Mouse (Mus musculus) limb, embryonic 13.5 days (tissue): ENCODE measurements around the gene Slc17a7. TPM values are rescaled to one million over a fixed set of nuclear protein-coding genes. Genes with fewer than 3 reads are reported as not detected.
"Not testable (repeated sequence)": the region's sequence is repeated elsewhere in the genome, so short reads cannot be mapped to it uniquely, and the experiment has no call there.

Source experiments
- ATAC-seq: fragments of 200-750 bp; cut with Nextera tagmentation; 2 replicates; pipeline ENCODE4 v1.8.0; 2017; ENCODE audit warnings: low read depth, moderate number of reproducible peaks, moderate TSS enrichment; ENCODE audit not compliant: low FRiP score
- H3K27ac ChIP-seq: fragments of 300-500 bp; sonication (generic); 2 replicates; pipeline ENCODE4 v1.5.1; 2015; ENCODE audit warnings: inconsistent platforms, mild to moderate bottlenecking, moderate library complexity
- H3K27me3 ChIP-seq: fragments of 300-500 bp; sonication (generic); 2 replicates; pipeline ENCODE4 v1.6.1; 2015; ENCODE audit warnings: mild to moderate bottlenecking, inconsistent platforms
- H3K36me3 ChIP-seq: fragments of 300-500 bp; sonication (generic); 2 replicates; pipeline ENCODE4 v1.6.1; 2015; ENCODE audit warnings: inconsistent platforms, mild to moderate bottlenecking, moderate library complexity
- H3K4me1 ChIP-seq: fragments of 300-500 bp; sonication (generic); 2 replicates; pipeline ENCODE4 v1.6.1; 2015; ENCODE audit warnings: inconsistent platforms
- H3K4me2 ChIP-seq: fragments of 300-500 bp; sonication (generic); replicated peaks from 2 replicates; pipeline ENCODE4 v1.6.1; 2015; ENCODE audit warnings: inconsistent platforms, mild to moderate bottlenecking, moderate library complexity
- H3K4me3 ChIP-seq: fragments of 300-500 bp; sonication (generic); 2 replicates; pipeline ENCODE4 v1.5.1; 2015; ENCODE audit warnings: moderate library complexity, mild to moderate bottlenecking, inconsistent platforms
- H3K9ac ChIP-seq: fragments of 300-500 bp; sonication (generic); 2 replicates; pipeline ENCODE4 v1.6.1; 2015; ENCODE audit warnings: mild to moderate bottlenecking, inconsistent platforms
- H3K9me3 ChIP-seq: fragments of 300-500 bp; sonication (generic); 2 replicates; pipeline ENCODE4 v1.6.1; 2016; ENCODE audit warnings: inconsistent platforms
- WGBS: fragments of 180-500 bp; shearing (Covaris S2); methylation state at CpG from one replicate; pipeline ENCODE4 v1.1.7; 2015; 5-methylcytosine and 5-hydroxymethylcytosine counted together
- polyA plus RNA-seq: library from polyadenylated mRNA; unstranded; fragments of >200 nt; fragmentation: Nextera tagmentation; extraction: Ambion mirVana; gene quantifications from 2 replicates; pipeline ENCODE4 v1.2.1, GENCODE M21; 2015

Gene Slc17a7
- polyA plus RNA-seq, 1 experiment from 2014 or later = 0.19 TPM

DNA sequence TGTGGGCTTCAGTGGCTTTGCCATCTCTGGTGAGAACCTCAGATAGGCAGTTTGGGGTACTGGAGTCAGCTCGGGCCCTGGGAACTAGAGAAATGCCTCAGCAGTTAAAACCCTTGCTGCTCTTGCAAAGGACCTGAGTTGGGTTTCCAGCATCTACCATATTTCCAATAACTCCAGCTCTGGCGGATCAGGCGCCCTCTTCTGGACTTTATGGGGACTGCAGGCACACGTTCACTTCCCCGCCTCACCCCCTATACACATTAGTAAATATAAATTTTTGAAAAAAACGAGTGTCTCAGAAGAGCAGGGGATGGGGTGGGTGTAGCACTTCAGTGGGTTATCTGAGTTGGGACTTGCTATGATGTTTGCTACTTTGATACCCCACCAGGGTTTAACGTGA is 9.2 kb downstream of the Slc17a7 start:
- H3K9ac ChIP-seq = no peak overlapping the region
- no peak overlapping the region for H3K4me2 ChIP-seq
- no peaks in the 10 kb centered on the region for H3K36me3 ChIP-seq
- peaks cover 27% of the 10 kb centered on the region for H3K9me3 ChIP-seq
- peaks cover 15% of the 10 kb centered on the region for H3K4me1 ChIP-seq
- H3K27me3 ChIP-seq = peaks cover 97% of the 10 kb centered on the region
- WGBS = 59% methylated on average over 7 of the region's 7 CpGs
- ATAC-seq = no peak
- H3K27ac ChIP-seq = no peak overlapping the region
- no peak overlapping the region for H3K4me3 ChIP-seq

DNA sequence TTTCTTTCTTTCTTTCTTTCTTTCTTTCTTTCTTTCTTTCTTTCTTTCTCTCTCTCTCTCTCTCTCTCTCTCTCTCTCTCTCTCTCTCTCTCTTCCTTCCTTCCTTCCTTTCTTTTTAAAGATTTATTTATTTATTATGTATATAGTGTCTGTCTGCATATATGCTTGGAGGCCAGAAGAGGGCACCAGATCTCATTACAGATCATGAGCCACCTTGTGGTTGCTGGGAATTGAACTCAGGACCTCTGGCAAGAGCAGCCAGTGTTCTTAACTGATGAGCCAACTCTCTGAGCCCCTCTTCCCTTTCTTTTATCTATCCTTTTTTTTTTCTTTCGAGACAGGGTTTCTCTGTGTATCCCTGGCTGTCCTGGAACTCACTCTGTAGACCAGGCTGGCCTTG is 10.0 kb downstream of the Slc17a7 start:
- not testable (repeated sequence) for H3K4me2 ChIP-seq, H3K27ac ChIP-seq, H3K36me3 ChIP-seq, ATAC-seq, H3K9ac ChIP-seq, H3K4me3 ChIP-seq
- peaks cover 24% of the 10 kb centered on the region for H3K9me3 ChIP-seq
- H3K27me3 ChIP-seq = peaks cover 97% of the 10 kb centered on the region
- 58% methylated on average over 1 of the region's 1 CpGs for WGBS
- peaks cover 15% of the 10 kb centered on the region for H3K4me1 ChIP-seq

DNA sequence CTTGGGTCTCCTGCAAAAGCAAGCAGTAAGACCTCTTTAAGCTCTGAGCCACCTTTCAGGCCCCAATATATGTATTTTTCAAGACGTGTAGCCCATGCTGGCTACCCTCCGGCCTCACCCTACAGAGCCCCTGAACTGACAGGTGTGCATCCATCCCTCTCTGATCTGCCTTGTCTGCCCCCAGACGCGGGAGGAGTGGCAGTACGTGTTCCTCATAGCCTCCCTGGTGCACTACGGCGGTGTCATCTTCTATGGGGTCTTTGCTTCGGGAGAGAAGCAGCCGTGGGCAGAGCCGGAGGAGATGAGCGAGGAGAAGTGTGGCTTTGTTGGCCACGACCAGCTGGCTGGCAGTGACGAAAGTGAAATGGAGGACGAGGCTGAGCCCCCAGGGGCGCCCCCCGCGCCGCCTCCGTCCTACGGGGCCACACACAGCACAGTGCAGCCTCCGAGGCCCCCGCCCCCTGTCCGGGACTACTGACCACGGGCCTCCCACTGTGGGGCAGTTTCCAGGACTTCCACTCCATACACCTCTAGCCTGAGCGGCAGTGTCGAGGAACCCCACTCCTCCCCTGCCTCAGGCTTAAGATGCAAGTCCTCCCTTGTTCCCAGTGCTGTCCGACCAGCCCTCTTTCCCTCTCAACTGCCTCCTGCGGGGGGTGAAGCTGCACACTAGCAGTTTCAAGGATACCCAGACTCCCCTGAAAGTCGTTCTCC is 11.0 kb downstream of the Slc17a7 start:
- 5% methylated on average over 29 of the region's 29 CpGs for WGBS
- H3K27me3 ChIP-seq = peaks cover 97% of the 10 kb centered on the region
- no peaks in the 10 kb centered on the region for H3K36me3 ChIP-seq
- no peak overlapping the region for H3K27ac ChIP-seq
- H3K4me1 ChIP-seq = peaks cover 15% of the 10 kb centered on the region
- ATAC-seq = no peak
- peaks cover 15% of the 10 kb centered on the region for H3K9me3 ChIP-seq
- no peak overlapping the region; the same call in 1 of the 2 replicates for H3K9ac ChIP-seq
- 0 out of 2 replicates have a peak overlapping the region, but pooled peaks have one; percentile 10 for H3K4me3 ChIP-seq
- peak overlapping the region; percentile 38; the same call in 1 of the 2 replicates for H3K4me2 ChIP-seq

DNA sequence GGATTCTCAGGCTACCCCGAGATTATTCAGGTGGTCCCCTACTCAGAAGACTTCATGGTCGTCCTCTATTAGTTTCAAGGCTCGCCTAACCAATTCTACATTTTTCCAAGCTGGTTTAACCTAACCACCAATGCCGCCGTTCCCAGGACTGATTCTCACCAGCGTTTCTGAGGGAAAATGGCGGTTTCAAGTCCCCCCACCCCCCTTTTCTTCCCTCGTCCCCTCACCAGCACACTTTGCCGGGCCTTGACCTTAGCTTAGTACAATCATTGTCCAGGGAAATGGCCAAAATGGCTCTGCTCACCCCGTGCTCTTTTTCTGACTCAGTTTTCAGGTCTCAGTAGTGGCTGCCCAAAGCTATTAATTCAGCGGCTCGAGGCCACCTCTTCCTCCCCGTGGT is 11.6 kb downstream of the Slc17a7 start:
- Histone ChIP-seq H3K27ac (no peak overlapping the region), H3K4me2 (no peak overlapping the region), H3K9me3 (peaks cover 8% of the 10 kb centered on the region), H3K36me3 (no peaks in the 10 kb centered on the region), H3K4me3 (no peak overlapping the region), H3K4me1 (peaks cover 15% of the 10 kb centered on the region), H3K27me3 (peaks cover 97% of the 10 kb centered on the region), H3K9ac (no peak overlapping the region)
- no peak for ATAC-seq
- 2% methylated on average over 13 of the region's 13 CpGs for WGBS

DNA sequence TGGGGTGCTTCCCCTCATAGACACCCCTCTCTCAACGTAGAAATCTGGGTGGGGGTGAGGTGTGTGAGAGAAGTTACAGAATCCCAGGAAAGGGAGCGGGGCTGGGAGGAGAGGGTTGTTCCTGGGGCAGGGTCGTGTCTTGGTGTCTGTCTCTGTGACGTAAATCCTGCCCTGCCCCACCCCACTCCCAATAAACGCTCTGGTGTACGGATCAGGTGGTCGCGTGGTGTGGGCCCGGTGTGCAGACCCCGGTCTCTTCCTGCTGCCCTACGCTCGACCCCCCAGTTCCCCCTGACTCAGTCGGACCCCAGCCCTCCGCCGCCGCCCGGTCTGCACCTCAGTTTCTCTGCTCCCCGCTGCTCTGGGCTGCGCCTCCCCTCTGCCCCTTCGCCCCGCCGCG is 12.2 kb downstream of the Slc17a7 start:
- WGBS = 3% methylated on average over 23 of the region's 23 CpGs
- peaks cover 97% of the 10 kb centered on the region for H3K27me3 ChIP-seq
- H3K4me3 ChIP-seq = peak overlapping the region; percentile 29
- peaks cover 17% of the 10 kb centered on the region for H3K4me1 ChIP-seq
- H3K9me3 ChIP-seq = 0 out of 2 replicates have a peak, but pooled peaks cover 4% of the 10 kb centered on the region
- ATAC-seq = no peak
- no peaks in the 10 kb centered on the region for H3K36me3 ChIP-seq
- H3K4me2 ChIP-seq = peak overlapping the region; percentile 56
- H3K9ac ChIP-seq = peak overlapping the region; percentile 39; the same call in 1 of the 2 replicates
- no peak overlapping the region for H3K27ac ChIP-seq

DNA sequence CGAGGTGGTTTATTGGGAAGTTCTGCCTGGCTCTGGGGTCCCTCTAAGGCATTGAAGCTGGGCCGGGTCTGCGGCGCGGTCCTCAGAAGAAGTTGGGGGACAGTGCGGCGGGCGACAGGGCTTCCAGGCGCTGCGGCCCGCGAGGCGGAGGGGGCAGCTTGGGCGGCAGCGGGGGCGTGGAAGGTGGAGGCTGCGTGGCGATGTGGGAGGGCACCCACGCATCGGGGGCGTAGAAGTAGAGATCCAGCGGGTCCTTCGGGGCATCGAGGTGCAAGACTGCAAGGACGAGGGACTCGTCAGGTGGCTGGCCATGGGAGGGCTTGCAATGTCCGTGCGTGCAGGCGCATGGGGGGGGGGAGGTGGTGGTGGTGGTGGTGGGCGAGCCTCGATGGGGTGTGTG is 12.6 kb downstream of the Slc17a7 start:
- H3K27me3 ChIP-seq = peaks cover 97% of the 10 kb centered on the region
- peak overlapping the region; percentile 56 for H3K4me2 ChIP-seq
- H3K9me3 ChIP-seq = 0 out of 2 replicates have a peak, but pooled peaks cover 4% of the 10 kb centered on the region
- peak overlapping the region; percentile 39; the same call in 1 of the 2 replicates for H3K9ac ChIP-seq
- H3K4me1 ChIP-seq = peaks cover 19% of the 10 kb centered on the region
- H3K4me3 ChIP-seq = peak overlapping the region; percentile 29
- WGBS = 2% methylated on average over 31 of the region's 31 CpGs
- no peak for ATAC-seq
- no peaks in the 10 kb centered on the region for H3K36me3 ChIP-seq
- no peak overlapping the region for H3K27ac ChIP-seq

DNA sequence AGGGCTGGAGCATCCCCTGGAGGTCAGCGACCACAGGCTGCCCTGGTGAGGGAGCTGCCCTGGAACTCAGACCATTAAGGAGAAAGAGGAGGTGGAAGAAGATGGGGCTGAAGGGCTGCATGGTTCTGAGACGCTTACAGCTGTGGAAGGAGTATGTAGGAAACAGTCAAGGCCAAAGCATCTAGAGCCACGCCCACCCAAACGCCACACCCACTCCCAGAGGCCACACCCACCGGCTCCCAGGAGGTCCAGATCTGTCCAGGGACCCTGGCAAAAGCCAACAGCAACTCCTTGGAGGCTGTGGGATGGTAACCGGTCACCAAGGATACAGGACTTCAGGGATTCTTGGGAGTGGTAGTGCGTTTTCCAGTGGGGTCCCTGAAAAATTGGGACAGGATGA is 14.8 kb downstream of the Slc17a7 start:
- 19% methylated on average over 7 of the region's 7 CpGs for WGBS
- 0 out of 2 replicates have a peak, but pooled peaks cover 4% of the 10 kb centered on the region for H3K9me3 ChIP-seq
- H3K4me2 ChIP-seq = no peak overlapping the region
- ATAC-seq = no peak
- H3K9ac ChIP-seq = no peak overlapping the region
- peaks cover 98% of the 10 kb centered on the region for H3K27me3 ChIP-seq
- H3K27ac ChIP-seq = no peak overlapping the region
- H3K4me3 ChIP-seq = no peak overlapping the region
- no peaks in the 10 kb centered on the region for H3K36me3 ChIP-seq
- peaks cover 27% of the 10 kb centered on the region for H3K4me1 ChIP-seq

DNA sequence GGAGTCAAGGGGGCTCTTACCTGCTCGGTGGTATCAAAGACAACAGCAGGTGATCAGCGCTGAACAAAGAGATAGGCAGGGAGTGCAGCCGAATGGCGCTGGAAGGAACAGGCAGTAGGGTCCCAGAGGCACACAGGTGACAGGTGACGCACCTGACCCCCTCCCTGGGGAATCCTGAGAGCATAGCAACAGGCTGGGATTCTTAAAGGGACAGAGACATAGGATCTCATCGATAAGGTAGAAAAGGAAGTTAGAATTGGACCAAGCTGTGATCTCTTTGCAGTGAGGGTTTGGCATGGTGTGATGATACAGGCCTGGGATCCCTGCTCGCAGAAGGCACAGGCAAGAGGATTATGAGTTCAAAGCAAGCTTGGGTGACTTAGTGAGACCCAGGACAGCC is 15.7 kb downstream of the Slc17a7 start, which contains the start of gene Gfy:
Gene Gfy, minus strand, starts transcription at position 101 of the 400 bp plus-strand sequence.
- no peaks in the 10 kb centered on the region for H3K36me3 ChIP-seq
- 31% methylated on average over 7 of the region's 7 CpGs for WGBS
- H3K4me1 ChIP-seq = peaks cover 27% of the 10 kb centered on the region
- H3K27me3 ChIP-seq = peaks cover 100% of the 10 kb centered on the region
- no peak within 1 kb of the TSS for H3K27ac ChIP-seq
- H3K9ac ChIP-seq = no peak within 1 kb of the TSS
- H3K4me2 ChIP-seq = no peak within 1 kb of the TSS
- no peak within 1 kb of the TSS for H3K4me3 ChIP-seq
- ATAC-seq = no peak
- H3K9me3 ChIP-seq = 0 out of 2 replicates have a peak, but pooled peaks cover 4% of the 10 kb centered on the region

DNA sequence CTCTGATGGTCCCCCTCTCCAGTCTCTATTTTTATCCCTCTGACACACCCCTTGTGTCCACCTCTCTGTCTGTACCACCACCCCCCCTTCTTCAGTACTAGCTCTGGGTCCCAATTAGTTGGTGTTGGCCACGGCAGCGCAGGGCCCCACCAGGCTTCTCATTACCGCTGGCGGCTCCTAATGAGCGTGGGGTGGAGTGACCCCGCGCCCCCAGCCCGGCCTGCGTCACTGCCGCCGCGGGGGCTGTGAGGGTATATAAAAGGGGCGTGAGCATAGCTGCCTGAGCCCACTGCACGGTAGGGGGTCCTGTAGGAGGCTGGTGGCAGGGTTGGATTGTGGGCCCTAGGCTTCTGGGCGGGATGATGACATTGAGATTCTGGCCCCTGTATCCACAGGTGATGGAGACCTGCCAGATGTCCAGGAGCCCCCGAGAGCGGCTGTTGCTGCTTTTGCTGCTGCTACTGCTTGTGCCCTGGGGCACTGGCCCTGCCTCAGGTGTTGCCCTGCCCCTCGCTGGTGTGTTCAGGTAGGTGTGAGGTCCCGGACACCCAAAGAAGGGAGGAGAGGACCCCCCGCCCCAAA is 17.2 kb downstream of the Slc17a7 start, which contains the start of gene Pth2:
Gene Pth2, plus strand, starts transcription at position 100 of the 582 bp plus-strand sequence.
- H3K27me3 ChIP-seq = peaks cover 99% of the 10 kb centered on the region
- H3K36me3 ChIP-seq = no peaks in the 10 kb centered on the region
- H3K4me3 ChIP-seq = peak within 1 kb of the TSS; percentile 12
- H3K4me1 ChIP-seq = peaks cover 17% of the 10 kb centered on the region
- 0 out of 2 replicates have a peak within 1 kb of the TSS, but pooled peaks have one; percentile 12 for H3K4me2 ChIP-seq
- no peak within 1 kb of the TSS for H3K27ac ChIP-seq
- H3K9ac ChIP-seq = no peak within 1 kb of the TSS
- ATAC-seq = no peak
- H3K9me3 ChIP-seq = no peaks in the 10 kb centered on the region
- WGBS = 10% methylated on average over 20 of the region's 20 CpGs

DNA sequence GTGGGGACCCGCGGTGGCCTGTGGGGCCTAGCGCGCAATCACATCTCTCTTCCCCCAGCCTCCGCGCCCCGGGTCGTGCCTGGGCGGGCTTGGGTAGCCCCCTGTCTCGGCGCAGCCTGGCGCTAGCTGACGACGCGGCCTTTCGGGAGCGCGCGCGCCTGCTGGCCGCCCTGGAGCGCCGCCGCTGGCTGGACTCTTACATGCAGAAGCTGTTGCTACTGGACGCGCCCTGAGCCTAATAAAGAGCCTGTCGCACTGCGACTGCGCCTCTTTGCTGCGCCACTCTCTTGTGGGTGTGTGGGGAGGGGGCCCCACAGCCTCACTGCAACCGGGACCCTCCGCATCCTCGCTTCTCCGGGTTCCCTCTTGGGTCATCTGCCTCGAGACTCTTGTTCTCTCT is 17.8 kb downstream of the Slc17a7 start:
- Histone ChIP-seq H3K36me3 (no peaks in the 10 kb centered on the region), H3K27me3 (peaks cover 98% of the 10 kb centered on the region), H3K27ac (no peak overlapping the region), H3K4me1 (peaks cover 16% of the 10 kb centered on the region), H3K9ac (no peak overlapping the region), H3K9me3 (no peaks in the 10 kb centered on the region), H3K4me2 (0 out of 2 replicates have a peak overlapping the region, but pooled peaks have one; percentile 12), H3K4me3 (peak overlapping the region; percentile 12)
- WGBS = 6% methylated on average over 35 of the region's 35 CpGs
- ATAC-seq = peak; percentile 2; the same call in 1 of the 2 replicates

DNA sequence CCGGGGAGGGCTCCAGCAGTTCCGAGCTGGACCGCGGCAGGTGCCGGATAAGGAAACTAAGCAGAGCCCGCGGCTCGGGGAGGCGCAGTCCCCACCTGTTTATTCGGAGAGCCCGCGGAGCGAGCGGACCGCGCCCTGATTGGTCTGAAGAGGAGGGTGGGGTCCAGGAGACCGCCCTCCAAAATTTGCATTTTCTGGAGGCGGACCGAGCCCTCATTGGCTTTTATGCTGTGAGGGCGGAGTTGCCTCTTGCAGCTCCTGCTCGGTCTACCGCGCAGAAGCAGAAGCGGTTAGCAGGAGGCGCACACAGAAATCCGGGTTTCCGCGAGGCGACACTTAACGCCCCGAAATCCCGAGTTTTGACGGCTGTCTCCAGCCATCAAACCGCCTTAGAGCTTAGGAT is 18.5 kb downstream of the Slc17a7 start:
- Histone ChIP-seq H3K9me3 (no peaks in the 10 kb centered on the region), H3K4me3 (peak overlapping the region; percentile 34), H3K27me3 (peaks cover 94% of the 10 kb centered on the region), H3K9ac (peak overlapping the region; percentile 53; the same call in 1 of the 2 replicates), H3K36me3 (no peaks in the 10 kb centered on the region), H3K27ac (no peak overlapping the region), H3K4me1 (peaks cover 16% of the 10 kb centered on the region), H3K4me2 (peak overlapping the region; percentile 61)
- peak; percentile 89 for ATAC-seq
- WGBS = under 1% methylated on average over 34 of the region's 34 CpGs

DNA sequence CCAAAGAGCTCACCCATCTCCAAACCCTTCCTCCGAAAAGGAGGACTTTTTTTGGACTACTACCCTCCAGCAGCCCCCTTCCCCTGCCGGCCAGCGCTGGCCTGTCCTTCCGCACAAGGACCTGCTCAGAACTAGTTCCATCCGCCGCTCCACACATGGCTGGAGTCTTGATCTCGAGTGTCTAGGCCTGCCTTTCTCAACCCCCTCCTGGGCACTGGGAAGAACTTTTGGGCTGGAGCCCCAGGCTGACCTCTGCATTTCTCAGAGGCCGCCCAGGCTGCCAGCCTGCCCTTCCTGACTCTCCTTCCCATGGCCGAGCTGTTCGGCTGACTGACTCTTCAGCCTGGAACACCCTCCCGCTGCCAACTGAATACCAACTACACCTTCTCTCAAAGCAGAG is 18.9 kb downstream of the Slc17a7 start:
- H3K4me2 ChIP-seq = peak overlapping the region; percentile 61
- H3K9me3 ChIP-seq = no peaks in the 10 kb centered on the region
- H3K27me3 ChIP-seq = peaks cover 90% of the 10 kb centered on the region
- H3K27ac ChIP-seq = no peak overlapping the region
- peak overlapping the region; percentile 34 for H3K4me3 ChIP-seq
- peaks cover 16% of the 10 kb centered on the region for H3K4me1 ChIP-seq
- H3K36me3 ChIP-seq = no peaks in the 10 kb centered on the region
- ATAC-seq = no peak
- WGBS = 18% methylated on average over 11 of the region's 11 CpGs
- H3K9ac ChIP-seq = peak overlapping the region; percentile 53
